Mouse (Mus musculus) bone marrow macrophage, adult 2 months (primary cell): ENCODE results near the gene Oscar.

Experiments
- CTCF ChIP-seq: IDR thresholded peaks from 2 replicates; pipeline ENCODE4 v1.5.1; 2012; ENCODE audit warnings: low read depth, mild to moderate bottlenecking, low read length, moderate library complexity
- POLR2A ChIP-seq: IDR thresholded peaks from 2 replicates; pipeline ENCODE4 v1.6.1; 2012; ENCODE audit warnings: mild to moderate bottlenecking, low read depth, low read length, borderline replicate concordance

GRCm38 (mm10) chr7:3594686-3595085 lies 21.3 kb downstream of the Oscar start:
- TF ChIP-seq CTCF (no peak), POLR2A (no peak)
